Mouse (Mus musculus): ENCODE data around the gene Wfikkn1.

GRCm38 (mm10) chr17:25837533-25837932 is 43.1 kb downstream of the Wfikkn1 start:
- no peak for TF ChIP-seq CTCF (IDR thresholded peaks at IDR 0.05; ENCODE audit: low read depth)
- TF ChIP-seq EP300 (IDR thresholded peaks at IDR 0.05; ENCODE audit: low read depth): no peak
